Mouse (Mus musculus) thymus, postnatal 10 days (tissue): ENCODE measurements around the gene Miga2.

ENCODE experiments used
- DNase-seq, 2 experiments: peaks; one replicate each; pipeline ENCODE4 v3.0.0; 2021; ENCODE audit warnings: low spot score in 2 of 2

Gene Miga2

DNA sequence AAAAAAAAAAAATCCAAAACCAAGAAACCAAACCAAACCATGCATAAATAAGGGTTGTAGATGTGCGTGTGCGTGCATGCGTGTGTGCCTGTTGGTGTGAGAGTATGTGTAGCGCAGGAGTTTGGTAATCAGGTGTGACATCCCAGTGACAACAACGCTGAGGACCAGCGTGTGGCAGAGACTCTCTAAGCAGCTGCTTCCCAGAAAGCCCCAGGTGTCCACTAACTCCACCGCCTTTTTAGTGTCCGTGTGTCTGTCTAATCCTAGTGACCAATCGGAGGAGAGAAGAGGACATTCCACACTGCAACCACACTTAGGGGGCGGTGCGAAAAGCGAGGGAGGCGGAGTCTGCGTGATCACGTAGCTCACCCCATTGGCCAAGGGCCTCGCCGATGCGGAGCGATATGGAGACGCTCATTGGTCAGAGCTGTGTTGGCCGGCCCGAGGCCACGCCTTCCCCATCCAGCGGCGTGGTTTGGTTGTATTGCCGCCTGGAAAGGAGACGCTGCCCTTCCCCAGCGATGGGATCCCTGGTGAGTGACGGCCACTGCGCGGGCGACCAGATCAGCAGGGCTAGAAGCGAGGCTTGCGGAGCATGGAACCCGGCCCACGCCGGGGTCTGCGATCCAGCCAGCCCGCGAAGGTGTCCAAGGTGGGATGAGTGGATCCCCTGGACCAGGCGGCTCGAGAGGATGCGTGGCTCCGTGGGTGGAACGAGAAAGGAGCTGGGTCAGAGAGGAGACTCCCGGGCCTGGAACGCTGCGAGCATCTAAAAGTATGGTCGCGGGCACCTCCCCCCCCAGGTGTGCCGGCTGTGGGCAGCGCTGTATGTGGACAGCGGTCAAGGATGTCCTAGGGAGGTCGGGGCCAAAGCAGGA is at the start of gene Miga2:
Gene Miga2 (plus strand): TSS at position 461 of the 878 bp plus-strand sequence.
- DNase-seq: peak; percentile 92 to 94

DNA sequence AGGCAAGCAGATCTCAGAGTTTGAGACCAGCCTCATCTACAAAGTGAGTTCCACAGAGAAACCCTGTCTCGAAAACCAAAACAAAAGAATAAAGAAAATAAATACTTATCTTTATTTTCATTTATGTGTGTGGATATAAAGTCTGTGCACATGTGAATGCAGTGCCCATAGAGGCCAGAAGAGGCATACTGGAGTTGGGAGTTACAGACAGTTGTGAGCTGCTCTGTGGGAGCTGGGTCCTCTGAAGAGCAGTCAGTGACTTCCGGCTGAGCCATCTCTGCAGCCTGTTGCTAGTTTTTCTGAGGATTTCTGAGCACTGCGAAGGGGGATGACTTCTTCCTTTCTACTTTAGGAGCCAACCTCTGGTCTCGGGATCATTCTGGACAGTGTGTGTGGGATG is 47.9 kb upstream of the Miga2 start:
- no peak for DNase-seq

GRCm38 (mm10) chr2:30316955-30317354 is 47.1 kb upstream of the Miga2 start:
- DNase-seq: no peak

DNA sequence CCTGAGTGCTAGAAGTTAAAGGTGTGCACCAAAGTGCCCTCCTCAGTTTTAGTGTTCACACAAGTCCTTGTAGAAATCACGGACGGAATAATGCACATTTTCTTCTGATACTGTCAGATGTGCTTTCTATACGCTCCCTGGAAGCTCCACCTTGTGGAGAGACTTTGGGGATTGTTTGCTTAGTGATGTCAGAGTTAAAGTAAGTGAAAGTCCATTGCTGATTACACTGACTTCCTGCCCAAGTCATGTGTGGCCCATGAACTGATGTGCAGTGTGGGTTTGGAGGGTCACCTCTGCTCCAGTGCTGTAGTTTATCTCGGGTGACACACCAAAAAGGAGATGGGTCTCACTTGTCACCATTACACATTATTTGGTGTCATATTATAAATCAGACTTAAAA is 44.8 kb upstream of the Miga2 start:
- DNase-seq: no peak

DNA sequence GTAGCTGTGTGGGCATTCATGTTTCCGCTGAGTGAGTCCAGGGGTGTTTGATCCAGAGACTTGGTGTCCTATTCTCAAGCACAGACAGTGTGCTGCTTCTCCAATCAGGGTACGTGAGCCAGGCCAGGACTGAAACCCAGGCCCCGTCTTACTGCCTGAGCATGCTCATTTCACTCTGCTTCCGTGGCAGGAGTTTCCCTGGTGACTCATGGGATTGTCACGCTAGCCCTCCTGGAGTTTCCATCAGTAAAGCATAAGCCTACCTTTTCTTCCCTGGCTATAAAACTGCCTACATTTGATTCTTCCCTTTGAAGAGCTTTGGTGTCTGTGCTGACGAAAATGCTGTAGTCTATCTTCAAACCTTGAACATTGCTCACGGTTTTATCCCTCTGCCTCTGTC is 40.9 kb upstream of the Miga2 start:
- DNase-seq: no peak

- no peak for DNase-seq
Measured at GRCm38 (mm10) chr2:30325296-30325695, 38.7 kb upstream of the Miga2 start.

GRCm38 (mm10) chr2:30327276-30327675 is 36.8 kb upstream of the Miga2 start:
- no peak for DNase-seq

DNA sequence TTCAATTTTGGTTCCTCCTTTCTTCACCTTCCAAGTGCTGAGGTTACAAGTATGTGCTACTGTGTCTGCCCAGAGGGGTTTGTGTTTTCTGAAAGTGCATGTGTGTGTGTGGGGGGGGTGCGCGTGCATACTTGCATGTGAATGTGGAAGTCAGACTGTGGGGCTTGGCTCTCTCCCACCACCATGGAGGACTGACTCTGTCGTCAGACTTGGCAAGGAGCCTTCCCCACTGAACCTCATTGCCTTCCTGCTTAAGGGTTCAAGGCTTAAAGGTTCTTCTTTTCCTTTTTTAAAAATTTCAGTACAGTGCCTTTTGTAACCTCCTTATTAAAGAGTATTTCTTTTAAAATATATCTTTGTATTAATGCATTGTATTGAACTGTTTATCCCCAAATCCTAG is 35.2 kb upstream of the Miga2 start:
- no peak for DNase-seq

DNA sequence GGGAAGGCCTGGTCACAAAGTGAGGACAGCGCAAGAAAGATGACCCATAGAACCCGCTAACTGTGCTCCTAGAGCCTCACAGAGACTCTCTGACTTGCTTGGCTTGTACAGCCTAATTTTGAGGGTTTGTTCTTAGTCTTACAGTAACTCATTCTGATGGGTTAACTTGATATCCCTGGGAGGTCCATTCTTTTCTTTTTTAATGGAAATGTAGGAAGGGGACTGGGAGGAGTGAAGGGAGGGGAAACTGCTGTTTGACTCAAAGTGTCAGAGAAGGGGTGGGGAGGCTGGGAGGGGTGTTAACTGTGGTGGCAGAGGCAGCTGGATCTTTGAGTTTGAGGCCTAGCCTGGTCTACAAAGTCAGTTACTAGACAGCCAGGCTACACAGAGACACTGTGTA is 28.7 kb upstream of the Miga2 start:
- DNase-seq: no peak

- no peak for DNase-seq
Measured at GRCm38 (mm10) chr2:30336174-30336915, 27.7 kb upstream of the Miga2 start.

DNA sequence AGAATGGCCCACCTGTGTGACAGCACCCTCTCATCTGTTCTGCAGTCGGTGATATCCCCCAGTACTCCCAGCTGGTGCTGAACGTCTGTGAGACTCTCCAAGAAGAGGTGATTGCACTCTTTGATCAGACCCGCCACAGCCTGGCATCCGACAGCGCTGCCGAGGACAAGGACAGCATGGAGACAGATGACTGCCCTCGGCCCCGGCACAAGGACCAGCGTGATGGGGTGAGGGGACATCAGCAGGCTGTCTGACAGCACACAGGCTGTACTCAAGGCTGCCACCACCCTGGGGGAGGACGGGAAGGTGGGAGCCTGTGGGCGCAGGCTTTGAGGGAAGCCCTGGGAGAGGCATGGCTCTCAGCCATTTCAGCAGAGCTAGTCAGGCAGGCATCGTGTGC is 26.9 kb upstream of the Miga2 start:
- DNase-seq: no peak

GRCm38 (mm10) chr2:30342061-30342460 is 22.0 kb upstream of the Miga2 start:
- DNase-seq: no peak

- DNase-seq: no peak
Measured at GRCm38 (mm10) chr2:30342544-30342943, 21.5 kb upstream of the Miga2 start.

- no peak for DNase-seq
Measured at GRCm38 (mm10) chr2:30343601-30344137, 20.4 kb upstream of the Miga2 start.

DNA sequence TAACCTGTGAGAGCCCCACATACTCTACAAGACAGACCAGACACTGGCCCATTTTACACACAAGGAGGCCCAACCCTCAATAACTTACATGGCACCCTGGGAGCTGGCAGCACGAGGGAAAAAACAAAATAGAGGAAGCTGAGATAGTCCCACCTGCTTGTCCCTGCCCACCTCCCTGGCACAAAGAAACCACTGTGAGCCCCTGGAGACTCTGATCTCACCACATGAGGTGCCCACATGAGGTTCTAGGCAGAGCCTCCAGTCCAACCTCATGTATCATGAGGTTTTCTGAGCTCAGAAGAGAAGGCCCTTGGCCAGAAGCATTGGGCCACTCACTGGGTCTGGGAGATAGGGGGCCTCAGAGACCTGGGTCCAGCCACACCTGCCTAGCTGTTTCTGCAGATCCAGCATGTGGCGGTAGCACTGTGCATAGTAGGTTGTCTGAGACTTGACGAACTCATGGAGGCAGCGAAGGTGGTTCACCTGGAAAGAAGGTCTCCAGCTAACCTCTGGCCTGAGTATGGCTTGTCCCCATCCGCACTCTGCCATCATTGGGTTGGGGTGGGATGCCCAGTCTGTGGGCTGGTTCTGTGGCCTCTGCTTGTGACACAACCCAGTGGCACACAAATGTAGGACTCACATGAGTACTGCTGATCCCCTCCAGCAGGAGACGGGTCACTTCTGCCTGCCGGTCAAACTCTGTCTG is 17.9 kb upstream of the Miga2 start:
- DNase-seq: no peak

GRCm38 (mm10) chr2:30349196-30349595 is 14.8 kb upstream of the Miga2 start:
- DNase-seq: no peak

- DNase-seq: no peak
Measured at GRCm38 (mm10) chr2:30351149-30351548, 12.9 kb upstream of the Miga2 start.

GRCm38 (mm10) chr2:30355861-30356260 is 8.2 kb upstream of the Miga2 start:
- DNase-seq: no peak

DNA sequence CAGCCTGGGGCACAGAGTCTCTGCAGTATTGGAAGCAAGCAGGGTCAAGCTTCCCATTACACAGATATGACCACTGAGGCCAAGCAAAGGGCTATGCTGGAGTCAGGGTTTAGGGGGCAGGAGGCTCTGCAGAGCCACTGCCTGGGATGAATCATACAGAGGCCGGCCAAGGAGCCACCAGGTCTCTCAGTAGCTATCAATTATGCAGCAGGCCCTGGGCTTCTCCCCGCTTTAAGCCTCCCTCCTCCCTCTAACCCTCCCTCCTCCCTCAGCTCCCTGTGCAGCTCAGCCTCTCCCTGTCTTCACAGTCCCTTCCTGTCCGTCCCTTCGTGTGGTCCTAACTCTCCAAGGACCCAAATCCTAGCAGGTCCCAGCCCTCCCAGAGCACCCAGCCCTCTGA is 7.8 kb upstream of the Miga2 start:
- no peak for DNase-seq

DNA sequence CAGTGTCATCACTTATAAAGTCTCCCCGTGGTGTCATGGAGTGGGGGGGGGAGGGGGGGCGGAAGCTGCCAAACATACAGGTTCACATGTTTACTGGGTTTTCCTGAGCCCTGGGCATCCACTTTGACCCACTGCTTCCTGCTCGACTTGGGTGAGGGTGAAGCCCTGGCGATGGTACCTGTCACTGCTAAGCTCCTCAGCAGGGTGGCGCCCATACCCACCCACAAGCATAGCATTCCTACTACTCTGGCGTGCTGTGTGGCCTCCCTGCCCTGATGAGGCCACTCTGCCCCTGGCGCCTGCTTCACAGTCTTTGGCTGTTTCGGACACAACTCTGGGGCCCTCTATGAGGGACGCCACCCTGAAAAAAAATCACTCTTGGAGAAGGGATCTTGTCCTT is 7.1 kb upstream of the Miga2 start:
- no peak for DNase-seq

GRCm38 (mm10) chr2:30357552-30358510 is 6.2 kb upstream of the Miga2 start:
- DNase-seq: no peak
